Mouse (Mus musculus): ENCODE data around the gene Xlr5a. TPM values are rescaled to one million over a fixed set of nuclear protein-coding genes. Genes with fewer than 3 reads are reported as not detected.

The Xlr5a gene
- polyA plus RNA-seq (2012; rRNA removed), result not detected in 2 replicates

DNA sequence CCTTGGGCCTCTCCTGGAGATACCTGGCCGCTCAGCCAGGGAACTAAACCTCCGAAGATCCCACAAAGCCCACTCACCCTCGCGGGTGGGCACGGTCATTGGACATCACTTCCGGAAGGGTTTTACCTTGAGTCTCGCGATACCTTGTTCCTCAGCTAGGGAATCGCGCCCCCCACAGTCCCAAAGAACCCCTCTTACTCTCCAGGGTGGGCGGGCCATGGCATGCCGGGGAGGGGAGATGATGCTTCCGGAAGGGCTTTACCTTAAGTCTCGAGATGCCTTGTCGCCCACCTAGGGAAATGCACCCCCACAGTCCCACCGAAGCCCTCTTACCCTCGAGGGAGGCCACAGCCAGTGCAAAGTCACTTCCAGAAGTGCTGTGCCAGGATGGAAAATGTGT, at the start of gene Xlr5a, which contains the start of gene Xlr5c:
Xlr5a (minus strand) TSS at position 101 of the 400 bp plus-strand sequence.
Xlr5c (minus strand) TSS at position 101 of the 400 bp plus-strand sequence.

DNA sequence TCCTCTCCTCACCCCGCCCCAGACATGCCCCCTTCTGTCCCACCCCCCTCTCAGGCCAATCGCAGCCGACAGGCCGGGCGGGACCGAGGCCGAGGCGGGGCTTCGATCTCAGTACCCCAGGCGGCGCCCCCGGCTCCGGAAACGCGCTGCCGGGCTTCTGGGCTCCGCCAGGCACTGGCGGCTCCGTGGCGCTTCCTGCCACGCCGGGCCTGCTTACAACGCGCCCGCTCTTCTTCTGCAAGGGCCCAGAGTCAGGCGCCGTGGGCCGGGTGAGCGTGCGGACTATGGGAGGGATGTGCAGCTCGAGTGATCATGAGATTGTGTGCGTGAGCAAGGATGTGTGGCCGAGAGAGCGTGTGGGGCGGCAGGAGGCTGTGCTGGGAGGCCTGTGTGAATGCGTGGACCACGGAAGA, 49.7 kb upstream of the Xlr5a start, which contains the start of gene Zfp275:
Zfp275 (plus strand) TSS at position 139 of the 413 bp plus-strand sequence.

DNA sequence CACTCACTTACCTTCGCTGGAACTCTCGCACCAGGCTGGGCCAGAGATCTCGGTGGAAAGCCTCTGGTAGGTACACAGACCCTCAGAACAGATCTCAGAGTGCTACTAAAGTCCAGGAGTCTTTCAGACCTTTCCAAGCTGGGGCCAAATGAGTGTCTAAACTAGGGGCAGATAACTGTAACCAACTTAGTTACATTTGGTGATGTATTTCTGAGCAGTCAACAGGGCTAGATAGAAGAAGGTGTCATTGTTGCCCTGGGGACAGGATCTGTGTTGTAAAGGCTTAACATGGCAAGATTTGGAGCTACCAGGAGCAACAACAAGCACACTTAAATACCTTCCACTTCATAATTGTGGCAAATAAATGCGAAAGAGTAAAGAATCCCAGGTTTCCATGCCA, 44.0 kb upstream of the Xlr5a start, which contains the start of gene Gm45015:
Gm45015 (minus strand) TSS at position 101 of the 400 bp plus-strand sequence.

DNA sequence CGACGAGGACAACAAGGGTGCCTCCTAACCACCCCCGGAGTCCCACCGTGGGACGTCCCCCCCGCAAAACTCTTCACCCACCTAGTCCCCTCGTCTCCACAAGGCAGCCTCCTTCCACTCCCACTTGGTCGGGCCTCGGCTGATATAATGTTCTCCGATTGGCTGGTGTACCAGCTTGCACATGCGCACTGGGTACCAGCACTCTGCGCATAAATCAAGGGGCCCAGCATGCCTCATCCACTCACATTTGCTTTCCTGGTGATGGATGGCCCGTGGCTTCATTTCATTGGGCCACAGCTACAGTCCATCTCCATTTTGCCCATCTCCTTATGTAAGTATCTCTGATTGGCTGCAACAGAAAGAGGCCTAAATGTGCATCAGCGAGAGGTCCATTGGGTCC, 27.5 kb downstream of the Xlr5a start, which contains the start of gene Xlr3c:
Xlr3c (minus strand) TSS at position 121 of the 400 bp plus-strand sequence.

DNA sequence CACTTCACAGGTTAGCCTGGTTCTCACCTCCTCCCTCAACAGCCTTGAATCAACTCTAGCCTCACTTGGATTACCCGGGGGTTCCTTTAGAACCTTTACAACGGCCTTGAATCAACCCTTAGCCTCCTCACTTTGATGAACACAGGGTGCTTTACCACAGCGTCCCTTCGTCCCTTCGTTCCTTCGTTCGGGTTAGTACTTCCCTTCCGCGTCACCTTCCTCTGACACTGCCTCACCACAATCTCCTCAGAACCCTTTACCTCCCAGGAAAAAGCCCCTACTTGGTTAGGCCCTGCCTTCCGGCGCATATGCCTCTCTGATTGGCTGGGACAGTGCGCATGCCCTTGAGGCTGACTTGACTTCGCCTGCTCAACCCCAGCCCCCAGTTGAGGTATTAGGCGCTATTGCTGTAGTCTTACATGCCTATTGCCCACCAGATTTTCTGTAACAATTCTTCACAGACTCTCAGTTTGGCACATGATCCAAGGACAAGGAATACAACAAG, 49.9 kb downstream of the Xlr5a start, which contains the start of gene Xlr4c:
Xlr4c (minus strand) TSS at position 310 of the 505 bp plus-strand sequence.

DNA sequence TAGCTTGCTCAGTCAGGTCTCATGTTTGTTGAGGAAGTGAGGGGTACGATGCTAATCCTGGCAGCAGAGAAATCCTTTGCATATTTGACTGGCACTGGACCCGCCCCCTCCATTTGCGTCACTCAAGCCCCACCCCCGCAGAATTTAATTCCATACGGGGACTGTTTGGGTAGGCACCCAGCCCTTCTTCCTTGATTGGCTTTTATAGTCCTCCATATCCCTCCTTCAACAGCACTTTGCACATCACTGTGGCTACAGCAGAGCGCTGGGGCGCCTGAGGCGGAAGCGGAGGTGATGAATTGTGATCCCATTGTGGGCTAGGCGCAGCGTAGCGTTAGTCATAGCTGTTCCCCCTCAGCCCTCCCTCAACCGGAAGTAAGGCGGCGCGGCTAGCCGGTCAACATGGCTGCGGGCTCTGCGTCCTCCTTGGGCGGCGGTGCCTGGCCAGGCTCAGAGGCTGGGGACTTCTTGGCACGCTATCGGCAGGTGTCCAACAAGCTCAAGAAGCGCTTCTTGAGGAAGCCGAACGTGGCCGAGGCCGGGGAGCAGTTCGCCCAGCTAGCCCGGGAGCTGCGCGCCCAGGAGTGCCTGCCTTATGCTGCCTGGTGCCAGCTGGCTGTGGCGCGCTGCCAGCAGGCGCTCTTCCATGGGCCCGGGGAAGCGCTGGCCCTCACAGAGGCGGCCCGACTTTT, 64.7 kb downstream of the Xlr5a start, which contains the start of gene F8a:
F8a (plus strand) TSS at position 378 of the 692 bp plus-strand sequence.

DNA sequence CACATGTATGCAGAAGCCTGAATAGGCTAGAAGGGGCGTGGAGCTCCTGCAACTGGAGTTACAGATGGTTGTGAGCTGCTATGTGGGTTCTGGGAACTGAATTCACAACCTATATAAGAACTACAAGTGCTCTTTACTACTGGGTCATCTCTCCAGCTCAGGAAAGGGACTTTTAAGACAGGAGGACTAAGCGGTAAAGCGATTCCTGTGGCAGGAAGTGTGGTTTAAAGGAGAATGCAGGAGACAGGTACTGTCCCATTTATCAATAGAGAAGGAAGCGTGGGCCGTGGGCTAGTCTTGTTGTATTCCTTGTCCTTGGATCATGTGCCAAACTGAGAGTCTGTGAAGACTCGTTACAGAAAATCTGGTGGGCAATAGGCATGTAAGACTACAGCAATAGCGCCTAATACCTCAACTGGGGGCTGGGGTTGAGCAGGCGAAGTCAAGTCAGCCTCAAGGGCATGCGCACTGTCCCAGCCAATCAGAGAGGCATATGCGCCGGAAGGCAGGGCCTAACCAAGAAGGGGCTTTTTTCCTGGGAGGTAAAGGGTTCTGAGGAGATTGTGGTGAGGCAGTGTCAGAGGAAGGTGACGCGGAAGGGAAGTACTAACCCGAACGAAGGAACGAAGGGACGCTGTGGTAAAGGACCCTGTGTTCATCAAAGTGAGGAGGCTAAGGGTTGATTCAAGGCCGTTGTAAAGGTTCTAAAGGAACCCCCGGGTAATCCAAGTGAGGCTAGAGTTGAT, 78.8 kb downstream of the Xlr5a start, which contains the start of gene Xlr4b:
Xlr4b (plus strand) TSS at position 515 of the 746 bp plus-strand sequence.

DNA sequence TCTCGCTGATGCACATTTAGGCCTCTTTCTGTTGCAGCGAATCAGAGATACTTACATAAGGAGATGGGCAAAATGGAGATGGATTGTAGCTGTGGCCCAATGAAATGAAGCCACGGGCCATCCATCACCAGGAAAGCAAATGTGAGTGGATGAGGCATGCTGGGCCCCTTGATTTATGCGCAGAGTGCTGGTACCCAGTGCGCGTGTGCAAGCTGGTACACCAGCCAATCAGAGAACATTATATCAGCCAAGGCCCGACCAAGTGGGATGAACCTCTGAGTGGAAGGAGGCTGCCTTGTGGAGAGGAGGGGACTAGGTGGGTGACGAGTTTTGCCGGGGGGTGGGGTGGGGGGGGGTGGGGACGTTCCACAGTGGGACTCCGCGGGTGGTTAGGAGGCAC, 100.8 kb downstream of the Xlr5a start, which contains the start of gene Xlr3b:
Xlr3b (plus strand) TSS at position 274 of the 400 bp plus-strand sequence.

DNA sequence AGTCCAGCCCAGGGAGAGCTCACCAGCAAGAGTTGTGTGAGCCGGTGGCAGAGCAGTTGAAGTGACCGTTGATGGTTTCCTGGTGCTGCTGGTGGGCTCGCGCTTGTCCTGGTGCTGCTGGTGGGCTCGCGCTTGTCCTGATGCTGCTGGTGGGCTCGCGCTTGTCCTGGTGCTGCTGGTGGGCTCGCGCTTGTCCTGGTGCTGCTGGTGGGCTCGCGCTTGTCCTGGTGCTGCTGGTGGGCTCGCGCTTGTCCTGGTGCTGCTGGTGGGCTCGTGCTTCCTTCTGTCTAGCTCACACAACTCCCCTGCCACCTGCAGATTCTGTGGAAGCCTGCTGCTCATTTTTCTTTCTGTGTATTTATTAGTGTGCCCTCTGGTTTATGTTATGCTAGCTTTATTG, 115.9 kb downstream of the Xlr5a start, which contains the start of gene Spin2d:
Spin2d (minus strand) TSS at position 101 of the 400 bp plus-strand sequence.

DNA sequence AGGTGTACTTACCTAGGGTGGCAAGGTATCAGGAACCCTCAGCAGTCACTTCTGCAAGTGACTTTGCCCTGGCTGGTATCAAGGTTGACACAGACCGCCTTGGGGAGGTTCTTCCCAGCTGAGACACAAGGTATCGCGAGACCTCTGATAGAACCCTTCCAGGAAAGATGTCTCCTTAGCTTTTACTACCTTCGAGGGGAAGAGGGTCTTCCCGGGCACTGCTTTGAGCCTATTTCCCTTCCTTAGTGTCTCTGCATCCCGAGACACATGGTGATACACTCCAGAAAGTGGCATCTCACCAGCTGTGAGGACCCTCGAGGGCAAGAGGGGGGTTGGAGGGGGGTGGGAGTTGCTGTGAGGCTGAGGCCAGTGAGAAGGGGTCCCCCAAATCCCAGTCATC, 143.4 kb downstream of the Xlr5a start, which contains the start of gene DXBay18:
DXBay18 (minus strand) TSS at position 101 of the 400 bp plus-strand sequence.

DNA sequence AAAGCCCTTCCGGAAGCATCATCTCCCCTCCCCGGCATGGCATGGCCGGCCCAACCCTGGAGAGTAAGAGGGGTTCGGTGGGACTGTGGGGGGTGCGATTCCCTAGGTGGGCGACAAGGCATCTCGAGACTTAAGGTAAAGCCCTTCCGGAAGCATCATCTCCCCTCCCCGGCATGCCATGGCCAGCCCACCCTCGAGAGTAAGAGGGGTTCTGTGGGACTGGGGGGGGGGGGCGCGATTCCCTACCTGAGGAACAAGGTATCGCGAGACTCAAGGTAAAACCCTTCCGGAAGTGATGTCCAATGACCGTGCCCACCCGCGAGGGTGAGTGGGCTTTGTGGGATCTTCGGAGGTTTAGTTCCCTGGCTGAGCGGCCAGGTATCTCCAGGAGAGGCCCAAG, 144.3 kb downstream of the Xlr5a start, which contains the start of gene Xlr5b:
Xlr5b (plus strand) TSS at position 301 of the 400 bp plus-strand sequence.

DNA sequence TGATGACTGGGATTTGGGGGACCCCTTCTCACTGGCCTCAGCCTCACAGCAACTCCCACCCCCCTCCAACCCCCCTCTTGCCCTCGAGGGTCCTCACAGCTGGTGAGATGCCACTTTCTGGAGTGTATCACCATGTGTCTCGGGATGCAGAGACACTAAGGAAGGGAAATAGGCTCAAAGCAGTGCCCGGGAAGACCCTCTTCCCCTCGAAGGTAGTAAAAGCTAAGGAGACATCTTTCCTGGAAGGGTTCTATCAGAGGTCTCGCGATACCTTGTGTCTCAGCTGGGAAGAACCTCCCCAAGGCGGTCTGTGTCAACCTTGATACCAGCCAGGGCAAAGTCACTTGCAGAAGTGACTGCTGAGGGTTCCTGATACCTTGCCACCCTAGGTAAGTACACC, 176.0 kb downstream of the Xlr5a start, which contains the start of gene Gm14685:
Gm14685 (plus strand) TSS at position 301 of the 400 bp plus-strand sequence.

DNA sequence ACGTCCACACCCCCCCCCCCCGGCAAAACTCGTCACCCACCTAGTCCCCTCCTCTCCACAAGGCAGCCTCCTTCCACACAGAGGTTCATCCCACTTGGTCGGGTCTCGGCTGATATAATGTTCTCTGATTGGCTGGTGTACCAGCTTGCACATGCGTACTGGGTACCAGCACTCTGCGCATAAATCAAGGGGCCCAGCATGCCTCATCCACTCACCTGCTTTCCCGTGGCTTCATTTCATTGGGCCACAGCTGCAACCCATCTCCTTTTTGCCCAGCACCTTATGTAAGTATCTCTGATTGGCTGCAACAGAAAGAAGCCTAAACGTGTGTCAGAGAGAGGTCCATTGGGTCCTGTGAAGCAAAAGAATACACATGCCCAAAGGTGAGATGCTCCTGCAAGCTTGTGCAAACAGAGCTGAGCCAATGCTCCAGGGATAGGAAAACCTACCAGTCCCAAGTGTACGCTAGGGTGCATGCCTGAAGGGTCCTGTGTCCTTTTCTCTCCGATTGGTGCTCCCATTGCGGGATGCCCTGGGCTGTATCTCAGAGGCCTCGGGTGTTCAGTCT, 195.8 kb downstream of the Xlr5a start, which contains the start of gene Xlr3a:
Xlr3a (minus strand) TSS at position 155 of the 568 bp plus-strand sequence.

DNA sequence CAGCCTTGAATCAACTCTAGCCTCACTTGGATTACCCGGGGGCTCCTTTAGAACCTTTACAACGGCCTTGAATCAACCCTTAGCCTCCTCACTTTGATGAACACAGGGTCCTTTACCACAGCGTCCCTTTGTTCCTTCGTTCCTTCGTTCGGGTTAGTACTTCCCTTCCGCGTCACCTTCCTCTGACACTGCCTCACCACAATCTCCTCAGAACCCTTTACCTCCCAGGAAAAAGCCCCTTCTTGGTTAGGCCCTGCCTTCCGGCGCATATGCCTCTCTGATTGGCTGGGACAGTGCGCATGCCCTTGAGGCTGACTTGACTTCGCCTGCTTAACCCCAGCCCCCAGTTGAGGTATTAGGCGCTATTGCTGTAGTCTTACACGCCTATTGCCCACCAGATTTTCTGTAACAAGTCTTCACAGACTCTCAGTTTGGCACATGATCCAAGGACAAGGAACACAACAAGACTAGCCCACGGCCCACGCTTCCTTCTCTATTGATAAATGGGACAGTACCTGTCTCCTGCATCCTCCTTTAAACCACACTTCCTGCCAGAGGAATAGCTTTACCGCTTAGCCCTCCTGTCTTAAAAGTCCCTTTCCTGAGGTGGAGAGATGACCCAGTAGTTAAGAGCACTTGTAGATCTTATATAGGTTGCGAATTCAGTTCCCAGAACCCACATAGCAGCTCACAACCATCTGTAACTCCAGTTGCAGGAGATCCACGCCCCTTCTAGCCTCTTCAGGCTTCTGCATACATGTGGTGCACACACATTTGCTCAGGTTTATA, 210.3 kb downstream of the Xlr5a start, which contains the start of gene Xlr4a:
Xlr4a (minus strand) TSS at position 212 of the 789 bp plus-strand sequence.

DNA sequence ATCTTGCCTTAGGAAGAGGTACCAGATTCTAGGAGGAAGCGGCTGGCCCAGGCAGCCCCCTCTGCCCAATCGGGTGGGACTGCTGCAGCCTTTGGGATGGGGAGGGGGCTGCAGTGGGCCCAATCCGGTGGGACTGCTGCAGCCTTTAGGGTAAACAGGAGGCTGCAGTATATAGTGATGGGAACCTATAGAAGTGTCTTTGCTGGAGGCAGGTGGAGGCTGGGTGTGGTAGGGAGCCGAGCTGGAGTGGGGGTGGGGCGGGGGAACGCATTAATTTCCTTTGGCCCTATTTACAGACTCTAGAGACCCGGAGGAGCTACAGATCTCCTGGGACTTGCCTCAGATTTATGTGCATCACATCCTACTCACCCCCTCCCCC, 228.4 kb downstream of the Xlr5a start, which contains the start of gene Pnma3:
Pnma3 (plus strand) TSS at position 373 of the 379 bp plus-strand sequence.

Other genes with a start within 250 kb of the Xlr5a start
- 0.05 and 0.08 TPM in 2 replicates for gene Pnma3, start 228.2 kb downstream of the Xlr5a start, polyA plus RNA-seq (2012; rRNA removed)
- gene Xlr4a, start 210.5 kb downstream of the Xlr5a start, polyA plus RNA-seq (2012; rRNA removed), result 0.13 TPM in 1 of 2 replicates, not detected in the other
- 0.35 TPM in 1 of 2 replicates, not detected in the other for gene Xlr3a, start 195.9 kb downstream of the Xlr5a start, polyA plus RNA-seq (2012; rRNA removed)
- not detected in 2 replicates for gene Gm14685, start 175.9 kb downstream of the Xlr5a start, polyA plus RNA-seq (2012; rRNA removed)
- not detected in 2 replicates for gene Xlr5b, start 144.2 kb downstream of the Xlr5a start, polyA plus RNA-seq (2012; rRNA removed)
- gene DXBay18, start 143.5 kb downstream of the Xlr5a start, polyA plus RNA-seq (2012; rRNA removed), result 0.06 TPM in 1 of 2 replicates, not detected in the other
- gene Spin2d, start 116.0 kb downstream of the Xlr5a start, polyA plus RNA-seq (2012; rRNA removed), result not detected in 2 replicates
- 0.26 and 0.36 TPM in 2 replicates for gene Xlr3b, start 100.8 kb downstream of the Xlr5a start, polyA plus RNA-seq (2012; rRNA removed)
- gene Xlr4b, start 78.6 kb downstream of the Xlr5a start, polyA plus RNA-seq (2012; rRNA removed), result 0.15 TPM in 1 of 2 replicates, not detected in the other
- gene F8a, start 64.7 kb downstream of the Xlr5a start, polyA plus RNA-seq (2012; rRNA removed), result 24.4 and 26.4 TPM in 2 replicates
- gene Xlr4c, start 49.8 kb downstream of the Xlr5a start, polyA plus RNA-seq (2012; rRNA removed), result not detected in 2 replicates
- not detected in 2 replicates for gene Xlr3c, start 27.6 kb downstream of the Xlr5a start, polyA plus RNA-seq (2012; rRNA removed)
- gene Xlr5c, start within 50 bp of the Xlr5a start, polyA plus RNA-seq (2012; rRNA removed), result not detected in 2 replicates
- gene Gm45015, start 43.9 kb upstream of the Xlr5a start, polyA plus RNA-seq (2012; rRNA removed), result not detected in 2 replicates
- gene Zfp275, start 49.6 kb upstream of the Xlr5a start, polyA plus RNA-seq (2012; rRNA removed), result 5.3 and 6.1 TPM in 2 replicates
- gene Gm18336, start 105.8 kb upstream of the Xlr5a start, polyA plus RNA-seq (2012; rRNA removed), result not detected in 2 replicates
- 0.14 and 0.17 TPM in 2 replicates for gene Zfp92, start 118.1 kb upstream of the Xlr5a start, polyA plus RNA-seq (2012; rRNA removed)
- gene Trex2, start 142.4 kb upstream of the Xlr5a start, polyA plus RNA-seq (2012; rRNA removed), result 0.19 and 0.22 TPM in 2 replicates
- 8.2 and 9.0 TPM in 2 replicates for gene Haus7, start 166.1 kb upstream of the Xlr5a start, polyA plus RNA-seq (2012; rRNA removed)
- 151 and 173 TPM in 2 replicates for gene Bgn, start 190.6 kb upstream of the Xlr5a start, polyA plus RNA-seq (2012; rRNA removed)
- 0.23 and 0.52 TPM in 2 replicates for gene Atp2b3, start 210.1 kb upstream of the Xlr5a start, polyA plus RNA-seq (2012; rRNA removed)